Mouse (Mus musculus): ENCODE results near the gene Dmd. TPM values are rescaled to one million over a fixed set of nuclear protein-coding genes. Genes with fewer than 3 reads are reported as not detected.

The Dmd gene
- polyA plus RNA-seq, 1 experiment from 2014 or later, result 9.4 TPM

DNA sequence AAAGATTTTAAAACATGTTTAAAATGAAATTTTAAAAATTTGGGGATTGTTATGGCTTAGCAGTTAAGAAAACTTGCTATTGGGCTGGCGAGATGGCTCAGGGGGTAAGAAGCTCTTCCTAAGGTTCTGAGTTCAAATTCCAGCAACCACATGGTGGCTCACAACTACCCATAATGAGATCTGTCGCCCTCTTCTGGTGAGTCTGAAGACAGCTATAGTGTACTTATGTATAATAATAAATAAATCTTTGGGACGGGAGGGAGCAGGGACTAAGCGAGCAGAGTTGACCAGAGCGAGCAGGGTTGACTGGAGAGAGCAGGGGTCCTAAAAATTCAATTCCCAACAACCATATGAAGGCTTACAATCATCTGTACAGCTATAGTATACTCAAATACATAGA, 2188.6 kb downstream of the Dmd start:
- H3K4me3 ChIP-seq (ENCODE audit: low read depth, low read length), result no peak overlapping the region
- no peaks in the 10 kb centered on the region for H3K36me3 ChIP-seq (replicated peaks; ENCODE audit: insufficient read depth, low read length)
- no peak overlapping the region for H3K27ac ChIP-seq (ENCODE audit: low read depth)
- no peak for ATAC-seq
- H3K4me2 ChIP-seq (ENCODE audit: low read depth, low read length), result no peak overlapping the region
- TF ChIP-seq EP300 (IDR thresholded peaks at IDR 0.05; ENCODE audit: low read depth) (no peak), CTCF (IDR thresholded peaks at IDR 0.05; ENCODE audit: low read depth) (0 out of 2 replicates have a peak, but pooled peaks have one; percentile 6)
- no peaks in the 10 kb centered on the region for H3K9me3 ChIP-seq (ENCODE audit: low read length)
- H3K9ac ChIP-seq (replicated peaks), result no peak overlapping the region
- DNase-seq, result no peak
- no peaks in the 10 kb centered on the region for H3K27me3 ChIP-seq (ENCODE audit: insufficient read depth, low read length)
- H3K4me1 ChIP-seq (ENCODE audit: insufficient read depth), result no peaks in the 10 kb centered on the region
- 62% methylated on average over 5 of the region's 5 CpGs for WGBS (ENCODE audit: insufficient replicate concordance)

DNA sequence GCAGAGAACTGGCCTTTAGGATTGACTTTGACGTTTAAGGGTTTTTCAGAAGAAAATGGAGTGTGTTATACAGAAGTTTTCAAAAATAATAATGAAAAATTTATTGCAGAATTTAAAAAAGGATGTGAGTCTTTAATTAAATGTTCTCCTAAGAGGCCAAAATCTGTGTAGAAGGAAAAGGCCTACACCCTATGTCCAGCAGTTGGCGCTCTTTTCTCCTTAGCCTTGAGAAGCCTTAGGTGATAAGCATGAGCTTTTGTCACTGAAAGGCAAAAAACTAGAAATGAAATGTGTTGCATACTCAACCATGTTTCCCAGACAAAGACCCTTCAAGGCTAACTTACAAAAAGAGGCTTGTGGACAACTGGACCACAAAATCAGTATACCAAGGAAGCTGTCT, 2222.6 kb downstream of the Dmd start:
- H3K4me2 ChIP-seq (ENCODE audit: low read depth, low read length), result no peak overlapping the region
- 71% methylated on average over 2 of the region's 2 CpGs for WGBS (ENCODE audit: insufficient replicate concordance)
- no peaks in the 10 kb centered on the region for H3K4me1 ChIP-seq (ENCODE audit: insufficient read depth)
- no peak for ATAC-seq
- no peaks in the 10 kb centered on the region for H3K36me3 ChIP-seq (replicated peaks; ENCODE audit: insufficient read depth, low read length)
- TF ChIP-seq CTCF (IDR thresholded peaks at IDR 0.05; ENCODE audit: low read depth) (peak; percentile 33; the same call in 1 of the 2 replicates), EP300 (IDR thresholded peaks at IDR 0.05; ENCODE audit: low read depth) (no peak)
- H3K9ac ChIP-seq (replicated peaks), result no peak overlapping the region
- no peak for DNase-seq
- H3K9me3 ChIP-seq (ENCODE audit: low read length), result no peaks in the 10 kb centered on the region
- no peaks in the 10 kb centered on the region for H3K27me3 ChIP-seq (ENCODE audit: insufficient read depth, low read length)
- H3K4me3 ChIP-seq (ENCODE audit: low read depth, low read length), result no peak overlapping the region
- no peak overlapping the region for H3K27ac ChIP-seq (ENCODE audit: low read depth)

DNA sequence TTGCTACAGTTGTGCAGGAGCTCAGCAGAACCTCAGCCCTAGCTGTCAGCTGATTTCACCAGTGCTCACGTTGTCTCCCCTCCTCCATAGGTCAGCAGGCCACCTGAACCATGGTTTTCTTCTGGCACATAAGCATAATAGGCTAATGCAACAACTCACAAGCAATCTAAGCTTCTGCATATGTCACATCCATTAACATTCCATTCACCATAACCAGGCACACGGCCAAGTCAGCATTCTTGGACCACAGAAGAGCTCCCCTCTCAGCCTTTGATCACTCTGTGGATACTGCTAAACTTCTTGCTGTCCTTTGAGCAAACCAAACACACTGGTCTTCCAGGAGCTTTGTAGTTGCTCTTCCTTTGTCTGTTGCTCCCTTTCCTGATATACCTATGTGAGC, 2238.9 kb downstream of the Dmd start:
- WGBS (ENCODE audit: insufficient replicate concordance), result 49% methylated on average over 2 of the region's 2 CpGs
- TF ChIP-seq EP300 (IDR thresholded peaks at IDR 0.05; ENCODE audit: low read depth) (no peak), CTCF (IDR thresholded peaks at IDR 0.05; ENCODE audit: low read depth) (no peak)
- Histone ChIP-seq H3K9me3 (ENCODE audit: low read length) (no peaks in the 10 kb centered on the region), H3K4me3 (ENCODE audit: low read depth, low read length) (no peak overlapping the region), H3K4me1 (ENCODE audit: insufficient read depth) (no peaks in the 10 kb centered on the region), H3K9ac (replicated peaks) (no peak overlapping the region), H3K36me3 (replicated peaks; ENCODE audit: insufficient read depth, low read length) (no peaks in the 10 kb centered on the region), H3K27ac (ENCODE audit: low read depth) (no peak overlapping the region), H3K4me2 (ENCODE audit: low read depth, low read length) (no peak overlapping the region), H3K27me3 (ENCODE audit: insufficient read depth, low read length) (no peaks in the 10 kb centered on the region)
- no peak for ATAC-seq
- no peak for DNase-seq

DNA sequence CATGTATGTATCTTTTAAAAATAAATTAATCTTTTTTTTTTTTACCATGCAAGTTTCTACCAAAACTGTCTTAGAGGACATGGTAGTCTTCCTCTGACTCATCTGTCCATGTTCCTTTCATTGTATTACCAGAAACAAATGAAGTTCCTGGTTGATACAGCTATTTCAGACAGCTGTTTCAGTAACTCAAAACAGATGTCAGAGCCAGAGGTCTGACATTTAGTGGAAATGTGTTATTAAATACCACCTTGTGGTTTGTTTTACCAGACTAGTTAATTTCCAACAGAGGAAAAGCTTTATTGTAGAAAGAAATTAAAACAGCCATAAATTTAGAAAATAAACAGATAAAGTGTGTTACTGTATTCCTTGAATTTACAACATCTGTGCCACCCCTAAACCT, 2245.2 kb downstream of the Dmd start:
- TF ChIP-seq CTCF (IDR thresholded peaks at IDR 0.05; ENCODE audit: low read depth), result no peak
- no peak for TF ChIP-seq EP300 (IDR thresholded peaks at IDR 0.05; ENCODE audit: low read depth)
- no peak overlapping the region for H3K27ac ChIP-seq (ENCODE audit: low read depth)
- no peaks in the 10 kb centered on the region for H3K36me3 ChIP-seq (replicated peaks; ENCODE audit: insufficient read depth, low read length)
- no peaks in the 10 kb centered on the region for H3K9me3 ChIP-seq (ENCODE audit: low read length)
- no peak overlapping the region for H3K4me2 ChIP-seq (ENCODE audit: low read depth, low read length)
- ATAC-seq, result no peak
- H3K27me3 ChIP-seq (ENCODE audit: insufficient read depth, low read length), result no peaks in the 10 kb centered on the region
- H3K4me3 ChIP-seq (ENCODE audit: low read depth, low read length), result no peak overlapping the region
- no peaks in the 10 kb centered on the region for H3K4me1 ChIP-seq (ENCODE audit: insufficient read depth)
- H3K9ac ChIP-seq (replicated peaks), result no peak overlapping the region
- DNase-seq, result no peak

DNA sequence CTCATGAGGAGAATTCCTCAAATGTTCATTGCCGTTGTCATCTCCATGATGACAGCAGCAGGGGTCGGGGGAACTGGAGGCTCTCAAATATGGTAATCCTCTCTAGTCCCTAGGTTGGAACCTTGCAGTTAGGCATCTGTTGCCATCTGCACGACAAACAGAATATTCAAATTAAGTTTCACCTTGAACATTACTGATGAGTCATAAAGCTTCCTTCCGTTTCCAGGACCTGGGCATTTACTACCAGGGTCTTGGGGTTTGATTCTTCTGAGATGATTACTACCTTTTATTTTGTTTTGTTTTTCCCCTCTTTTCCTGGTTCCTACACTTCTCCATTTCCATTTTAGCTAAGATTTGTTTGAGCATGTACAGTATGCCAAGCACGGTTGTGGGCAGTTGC, 2249.0 kb downstream of the Dmd start:
- no peaks in the 10 kb centered on the region for H3K9me3 ChIP-seq (ENCODE audit: low read length)
- ATAC-seq (no peak), DNase-seq (no peak)
- no peaks in the 10 kb centered on the region for H3K4me1 ChIP-seq (ENCODE audit: insufficient read depth)
- H3K27me3 ChIP-seq (ENCODE audit: insufficient read depth, low read length), result no peaks in the 10 kb centered on the region
- TF ChIP-seq EP300 (IDR thresholded peaks at IDR 0.05; ENCODE audit: low read depth) (no peak), CTCF (IDR thresholded peaks at IDR 0.05; ENCODE audit: low read depth) (no peak)
- no peak overlapping the region for H3K4me2 ChIP-seq (ENCODE audit: low read depth, low read length)
- 78% methylated on average over 5 of the region's 5 CpGs for WGBS (ENCODE audit: insufficient replicate concordance)
- H3K36me3 ChIP-seq (replicated peaks; ENCODE audit: insufficient read depth, low read length), result no peaks in the 10 kb centered on the region
- no peak overlapping the region for H3K9ac ChIP-seq (replicated peaks)
- H3K4me3 ChIP-seq (ENCODE audit: low read depth, low read length), result no peak overlapping the region
- no peak overlapping the region for H3K27ac ChIP-seq (ENCODE audit: low read depth)

DNA sequence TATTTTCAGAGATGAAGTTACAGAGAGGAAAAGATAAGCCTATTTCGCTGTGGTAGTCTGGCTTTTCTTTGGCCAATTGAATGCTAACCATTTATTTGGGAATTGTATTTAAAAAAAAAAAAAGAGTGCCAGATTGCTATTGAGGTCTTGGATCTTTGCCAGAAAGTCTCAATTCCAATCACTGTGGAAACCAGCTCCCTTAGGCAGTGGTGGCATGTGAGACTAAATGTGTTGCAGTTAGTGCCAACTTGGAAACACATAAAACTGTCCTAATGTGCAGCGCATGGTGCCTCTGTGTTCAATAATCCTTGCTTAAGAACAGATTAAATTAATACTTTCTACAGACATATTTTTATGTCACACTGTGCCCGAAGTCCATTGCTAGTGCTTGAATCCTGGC, 2250.7 kb downstream of the Dmd start:
- WGBS (ENCODE audit: insufficient replicate concordance), result 84% methylated on average over 3 of the region's 3 CpGs
- no peaks in the 10 kb centered on the region for H3K9me3 ChIP-seq (ENCODE audit: low read length)
- no peak for ATAC-seq
- TF ChIP-seq CTCF (IDR thresholded peaks at IDR 0.05; ENCODE audit: low read depth) (no peak), EP300 (IDR thresholded peaks at IDR 0.05; ENCODE audit: low read depth) (no peak)
- no peak for DNase-seq
- no peaks in the 10 kb centered on the region for H3K27me3 ChIP-seq (ENCODE audit: insufficient read depth, low read length)
- H3K4me1 ChIP-seq (ENCODE audit: insufficient read depth), result no peaks in the 10 kb centered on the region
- no peak overlapping the region for H3K4me3 ChIP-seq (ENCODE audit: low read depth, low read length)
- H3K27ac ChIP-seq (ENCODE audit: low read depth), result no peak overlapping the region
- H3K9ac ChIP-seq (replicated peaks), result no peak overlapping the region
- no peaks in the 10 kb centered on the region for H3K36me3 ChIP-seq (replicated peaks; ENCODE audit: insufficient read depth, low read length)
- H3K4me2 ChIP-seq (ENCODE audit: low read depth, low read length), result no peak overlapping the region

DNA sequence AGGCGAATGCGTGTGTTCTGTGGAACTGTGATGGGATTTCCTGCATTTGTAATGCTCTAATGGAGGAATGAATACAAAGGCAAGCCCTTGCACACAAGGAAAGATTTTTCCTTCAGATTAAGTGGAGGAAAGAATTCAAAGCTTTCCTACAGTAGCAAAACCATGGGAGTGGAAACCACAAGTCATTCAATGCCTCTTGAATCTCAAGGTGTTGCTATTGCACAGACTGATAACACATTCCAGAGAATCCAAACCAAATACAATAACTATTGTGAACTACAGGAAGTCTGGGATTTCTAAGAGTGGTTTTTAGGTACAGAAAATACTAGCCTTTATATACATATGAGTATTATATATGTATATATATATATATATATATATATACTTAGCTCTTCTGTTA, 2258.3 kb downstream of the Dmd start:
- no peak for TF ChIP-seq EP300 (IDR thresholded peaks at IDR 0.05; ENCODE audit: low read depth)
- no peak overlapping the region for H3K4me3 ChIP-seq (ENCODE audit: low read depth, low read length)
- H3K9ac ChIP-seq (replicated peaks), result no peak overlapping the region
- no peaks in the 10 kb centered on the region for H3K36me3 ChIP-seq (replicated peaks; ENCODE audit: insufficient read depth, low read length)
- DNase-seq (no peak), ATAC-seq (no peak)
- 73% methylated on average over 2 of the region's 2 CpGs for WGBS (ENCODE audit: insufficient replicate concordance)
- H3K9me3 ChIP-seq (ENCODE audit: low read length), result no peaks in the 10 kb centered on the region
- H3K4me1 ChIP-seq (ENCODE audit: insufficient read depth), result no peaks in the 10 kb centered on the region
- no peaks in the 10 kb centered on the region for H3K27me3 ChIP-seq (ENCODE audit: insufficient read depth, low read length)
- H3K4me2 ChIP-seq (ENCODE audit: low read depth, low read length), result no peak overlapping the region
- H3K27ac ChIP-seq (ENCODE audit: low read depth), result no peak overlapping the region
